Mouse (Mus musculus) embryonic facial prominence, embryonic 15.5 days (tissue): ENCODE results near the gene Ak2. TPM values are rescaled to one million over a fixed set of nuclear protein-coding genes. Genes with fewer than 3 reads are reported as not detected.

Source experiments
- ATAC-seq: fragments of 200-750 bp; cut with Nextera tagmentation; 2 replicates; pipeline ENCODE4 v1.8.0; 2017; ENCODE audit warnings: low read depth, moderate TSS enrichment; ENCODE audit not compliant: insufficient number of reproducible peaks, low FRiP score, low TSS enrichment
- H3K27ac ChIP-seq: fragments of 300-500 bp; sonication (generic); replicated peaks from 2 replicates; pipeline ENCODE4 v1.5.1; 2015; ENCODE audit warnings: mild to moderate bottlenecking, inconsistent platforms
- H3K27me3 ChIP-seq: fragments of 300-500 bp; sonication (generic); 2 replicates; pipeline ENCODE4 v1.6.1; 2015; ENCODE audit warnings: inconsistent platforms
- H3K36me3 ChIP-seq: fragments of 300-500 bp; sonication (generic); 2 replicates; pipeline ENCODE4 v1.6.1; 2015; ENCODE audit warnings: mild to moderate bottlenecking, inconsistent platforms
- H3K4me1 ChIP-seq: fragments of 300-500 bp; sonication (generic); 2 replicates; pipeline ENCODE4 v1.6.1; 2015; ENCODE audit warnings: inconsistent platforms
- H3K4me2 ChIP-seq: fragments of 300-500 bp; sonication (generic); replicated peaks from 2 replicates; pipeline ENCODE4 v1.6.1; 2015; ENCODE audit warnings: mild to moderate bottlenecking, inconsistent platforms
- H3K4me3 ChIP-seq: fragments of 300-500 bp; sonication (generic); replicated peaks from 2 replicates; pipeline ENCODE4 v1.5.1; 2015; ENCODE audit warnings: mild to moderate bottlenecking, inconsistent platforms
- H3K9ac ChIP-seq: fragments of 300-500 bp; sonication (generic); 2 replicates; pipeline ENCODE4 v1.6.1; 2015; ENCODE audit warnings: inconsistent platforms
- H3K9me3 ChIP-seq: fragments of 300-500 bp; sonication (generic); replicated peaks from 2 replicates; pipeline ENCODE4 v1.6.1; 2016; ENCODE audit warnings: inconsistent platforms
- WGBS: fragments of 180-500 bp; shearing (Covaris S2); methylation state at CpG from one replicate; pipeline ENCODE4 v1.1.7; 2015; 5-methylcytosine and 5-hydroxymethylcytosine counted together
- polyA plus RNA-seq: library from polyadenylated mRNA; unstranded; fragments of >200 nt; fragmentation: Nextera tagmentation; extraction: Ambion mirVana; gene quantifications from 2 replicates; pipeline ENCODE4 v1.2.1, GENCODE M21; 2015

Ak2 gene
- polyA plus RNA-seq, 1 experiment from 2014 or later, result 196 TPM

DNA sequence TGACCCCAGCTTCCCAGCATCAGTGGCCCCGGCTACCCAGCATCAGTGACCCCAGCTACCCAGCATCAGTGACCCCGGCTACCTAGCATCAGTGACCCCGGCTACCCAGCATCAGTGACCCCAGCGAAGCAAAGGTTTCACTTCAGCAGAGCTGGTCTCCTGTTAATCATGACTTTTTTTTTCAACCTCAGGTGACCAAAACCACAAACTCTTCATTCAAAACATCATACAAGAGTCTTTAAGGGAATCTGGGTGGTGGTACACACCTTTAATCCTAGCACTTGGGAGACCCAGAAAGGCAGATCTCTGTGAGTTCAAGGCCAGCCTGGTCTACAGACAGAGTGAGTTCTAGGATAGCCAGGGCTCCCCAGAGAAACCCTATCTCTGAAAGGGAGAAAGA, 39.0 kb downstream of the Ak2 start:
- H3K9ac ChIP-seq, result no peak overlapping the region
- H3K4me1 ChIP-seq, result peaks cover 31% of the 10 kb centered on the region
- H3K4me2 ChIP-seq, result no peak overlapping the region
- WGBS, result 91% methylated on average over 4 of the region's 4 CpGs
- ATAC-seq, result no peak
- no peak overlapping the region for H3K27ac ChIP-seq
- no peaks in the 10 kb centered on the region for H3K27me3 ChIP-seq
- H3K4me3 ChIP-seq, result no peak overlapping the region
- no peaks in the 10 kb centered on the region for H3K36me3 ChIP-seq
- no peaks in the 10 kb centered on the region for H3K9me3 ChIP-seq

DNA sequence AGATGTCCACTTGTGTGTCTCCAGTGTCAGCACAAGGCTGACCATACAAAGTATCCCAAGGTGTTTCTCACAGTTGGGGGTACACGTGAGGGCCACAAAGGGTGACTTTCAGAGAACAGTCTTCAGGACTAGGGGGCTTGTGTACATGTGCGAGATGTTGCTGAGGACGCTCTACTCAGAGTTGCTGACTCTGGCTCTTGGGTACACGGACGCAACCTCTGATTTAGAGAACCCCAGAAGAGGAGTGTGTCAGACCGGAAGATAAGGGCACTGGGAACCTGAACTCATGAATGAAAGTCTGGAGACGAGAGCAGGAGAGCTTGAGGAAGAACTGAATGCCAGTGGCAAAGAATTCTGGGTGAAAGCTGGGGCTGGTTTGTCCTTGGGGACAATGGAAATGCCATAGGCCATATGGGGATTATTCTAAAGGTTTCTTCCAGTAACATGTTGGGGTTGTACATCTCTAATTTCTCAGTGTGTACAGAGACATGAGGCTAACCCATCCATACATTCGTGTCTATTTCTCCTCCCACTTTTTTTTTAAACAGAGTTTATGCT, 39.7 kb downstream of the Ak2 start:
- Histone ChIP-seq H3K9ac (no peak overlapping the region), H3K4me1 (peaks cover 36% of the 10 kb centered on the region), H3K4me2 (no peak overlapping the region), H3K27ac (no peak overlapping the region), H3K27me3 (no peaks in the 10 kb centered on the region), H3K4me3 (no peak overlapping the region), H3K9me3 (no peaks in the 10 kb centered on the region), H3K36me3 (no peaks in the 10 kb centered on the region)
- WGBS, result 83% methylated on average over 8 of the region's 8 CpGs
- ATAC-seq, result no peak

DNA sequence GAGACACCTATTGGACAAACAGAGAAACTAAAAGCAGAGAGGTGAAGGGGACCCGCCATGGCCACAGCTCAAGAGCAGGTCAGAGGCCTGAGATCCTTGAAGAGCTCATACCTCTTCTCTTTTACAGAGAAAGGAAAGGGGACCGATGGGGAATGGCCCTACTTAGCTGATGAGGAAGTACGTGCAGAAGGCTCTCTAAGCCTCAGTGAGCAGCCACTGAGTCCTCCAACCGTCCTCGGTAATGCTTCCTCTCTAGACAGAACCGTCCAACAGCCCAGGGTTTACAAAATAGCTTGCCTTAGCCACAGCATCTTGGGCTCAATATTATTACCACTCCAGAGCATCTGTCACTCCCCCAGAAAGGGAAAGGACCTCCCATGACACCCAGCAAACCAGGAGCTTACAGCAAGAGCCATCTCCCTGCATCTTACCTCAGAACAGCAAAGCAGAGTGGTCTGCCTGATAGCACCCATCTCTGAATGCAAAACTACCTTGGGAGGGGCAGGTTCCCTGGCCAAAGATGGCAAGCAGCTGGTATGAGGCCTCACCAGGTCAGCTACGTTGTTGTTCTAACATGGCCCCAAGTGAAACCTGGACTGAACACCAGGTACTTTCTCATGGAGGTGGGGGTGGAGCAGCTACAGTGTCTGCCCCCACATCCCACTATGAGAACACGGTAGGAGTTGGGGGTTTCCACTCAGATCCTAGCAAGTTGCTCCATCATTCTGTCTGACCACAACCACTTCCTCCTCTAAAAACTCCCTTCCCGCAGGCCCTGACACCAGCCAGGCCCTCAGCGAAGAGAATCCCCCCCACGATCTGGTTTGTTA, 40.6 kb downstream of the Ak2 start:
- Histone ChIP-seq H3K4me1 (peaks cover 36% of the 10 kb centered on the region), H3K36me3 (no peaks in the 10 kb centered on the region), H3K4me3 (no peak overlapping the region), H3K9ac (no peak overlapping the region), H3K27ac (peak overlapping the region; percentile 85), H3K9me3 (no peaks in the 10 kb centered on the region), H3K4me2 (peak overlapping the region; percentile 36; the same call in 1 of the 2 replicates), H3K27me3 (no peaks in the 10 kb centered on the region)
- 61% methylated on average over 11 of the region's 11 CpGs for WGBS
- 0 out of 2 replicates have a peak, but pooled peaks have one; percentile 26 for ATAC-seq

DNA sequence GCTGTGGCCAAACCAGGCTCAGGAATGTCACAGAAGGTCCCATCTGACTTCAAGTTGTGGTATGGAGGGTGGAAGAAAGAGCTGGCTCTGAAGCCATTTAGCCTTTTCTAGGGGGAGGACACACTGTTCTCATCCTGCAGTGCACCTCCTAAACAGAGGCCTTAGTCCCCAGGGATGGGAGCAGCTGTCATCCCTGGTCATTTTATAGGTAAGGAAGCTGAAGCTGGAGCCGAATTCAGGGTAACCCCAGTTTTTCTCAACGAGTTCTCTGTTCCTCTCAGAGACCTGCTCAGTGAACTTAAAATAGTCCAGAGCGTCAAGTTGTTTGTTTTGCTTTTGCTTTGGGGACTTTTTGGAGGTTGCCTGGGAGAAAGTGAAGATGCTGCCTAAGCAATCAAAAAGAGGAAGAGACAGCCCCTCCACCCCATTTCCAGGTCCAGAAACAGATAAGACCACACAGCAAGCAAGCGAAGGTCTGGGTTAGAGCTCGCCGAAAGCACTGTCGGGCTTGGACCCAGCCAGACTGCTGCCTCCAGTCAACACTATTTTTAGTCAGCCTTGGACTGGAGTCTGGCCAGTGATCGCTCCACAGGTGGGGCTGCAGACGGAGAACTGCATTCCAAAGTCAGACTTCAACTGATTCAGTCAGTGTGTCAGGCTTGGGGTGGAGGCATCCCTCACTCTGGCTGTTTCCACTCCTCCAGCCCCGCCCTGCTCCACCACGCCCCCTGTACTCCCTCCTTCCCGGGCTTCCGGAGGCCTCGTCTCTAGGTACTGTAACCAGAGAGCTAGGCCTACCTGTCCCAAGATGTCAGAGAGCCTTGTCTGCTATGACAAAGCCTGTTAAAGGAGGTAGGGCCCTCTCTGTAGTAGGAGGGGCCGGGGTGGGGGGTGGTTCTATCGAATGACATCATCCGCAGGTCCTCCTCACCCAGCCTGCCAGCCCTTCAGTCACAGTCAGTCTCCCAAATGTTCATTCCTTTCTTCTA, 41.5 kb downstream of the Ak2 start:
- peak overlapping the region; percentile 85 for H3K27ac ChIP-seq
- H3K36me3 ChIP-seq, result no peaks in the 10 kb centered on the region
- peak overlapping the region; percentile 36 for H3K4me2 ChIP-seq
- H3K9ac ChIP-seq, result no peak overlapping the region
- no peaks in the 10 kb centered on the region for H3K27me3 ChIP-seq
- ATAC-seq, result peak; percentile 88
- H3K9me3 ChIP-seq, result no peaks in the 10 kb centered on the region
- H3K4me1 ChIP-seq, result peaks cover 36% of the 10 kb centered on the region
- peak overlapping the region; percentile 10 for H3K4me3 ChIP-seq
- 13% methylated on average over 17 of the region's 17 CpGs for WGBS

DNA sequence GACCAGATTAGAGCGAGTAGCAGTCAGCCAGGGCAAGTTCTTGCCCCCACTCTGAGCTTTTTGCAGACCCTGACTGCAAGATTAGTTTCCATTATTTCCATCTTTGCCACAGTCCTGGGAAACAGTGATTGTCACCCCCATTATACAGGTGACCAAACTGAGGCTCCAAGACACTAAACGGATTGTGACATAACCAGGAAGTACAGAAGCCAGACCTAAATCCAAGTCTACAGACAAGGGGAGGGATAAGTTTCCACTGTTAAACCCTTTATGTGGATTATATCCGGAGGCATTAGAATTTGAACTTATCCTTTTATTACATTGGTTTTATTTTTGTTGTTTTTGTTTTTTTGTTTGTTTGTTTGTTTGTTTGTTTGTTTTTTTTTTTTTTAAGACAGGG, 42.5 kb downstream of the Ak2 start:
- no peak overlapping the region for H3K4me2 ChIP-seq
- no peaks in the 10 kb centered on the region for H3K36me3 ChIP-seq
- H3K4me1 ChIP-seq, result peaks cover 36% of the 10 kb centered on the region
- H3K27me3 ChIP-seq, result no peaks in the 10 kb centered on the region
- H3K9ac ChIP-seq, result no peak overlapping the region
- H3K27ac ChIP-seq, result peak overlapping the region; percentile 85
- H3K9me3 ChIP-seq, result no peaks in the 10 kb centered on the region
- WGBS, result 89% methylated on average over 3 of the region's 3 CpGs
- ATAC-seq, result no peak
- H3K4me3 ChIP-seq, result no peak overlapping the region

DNA sequence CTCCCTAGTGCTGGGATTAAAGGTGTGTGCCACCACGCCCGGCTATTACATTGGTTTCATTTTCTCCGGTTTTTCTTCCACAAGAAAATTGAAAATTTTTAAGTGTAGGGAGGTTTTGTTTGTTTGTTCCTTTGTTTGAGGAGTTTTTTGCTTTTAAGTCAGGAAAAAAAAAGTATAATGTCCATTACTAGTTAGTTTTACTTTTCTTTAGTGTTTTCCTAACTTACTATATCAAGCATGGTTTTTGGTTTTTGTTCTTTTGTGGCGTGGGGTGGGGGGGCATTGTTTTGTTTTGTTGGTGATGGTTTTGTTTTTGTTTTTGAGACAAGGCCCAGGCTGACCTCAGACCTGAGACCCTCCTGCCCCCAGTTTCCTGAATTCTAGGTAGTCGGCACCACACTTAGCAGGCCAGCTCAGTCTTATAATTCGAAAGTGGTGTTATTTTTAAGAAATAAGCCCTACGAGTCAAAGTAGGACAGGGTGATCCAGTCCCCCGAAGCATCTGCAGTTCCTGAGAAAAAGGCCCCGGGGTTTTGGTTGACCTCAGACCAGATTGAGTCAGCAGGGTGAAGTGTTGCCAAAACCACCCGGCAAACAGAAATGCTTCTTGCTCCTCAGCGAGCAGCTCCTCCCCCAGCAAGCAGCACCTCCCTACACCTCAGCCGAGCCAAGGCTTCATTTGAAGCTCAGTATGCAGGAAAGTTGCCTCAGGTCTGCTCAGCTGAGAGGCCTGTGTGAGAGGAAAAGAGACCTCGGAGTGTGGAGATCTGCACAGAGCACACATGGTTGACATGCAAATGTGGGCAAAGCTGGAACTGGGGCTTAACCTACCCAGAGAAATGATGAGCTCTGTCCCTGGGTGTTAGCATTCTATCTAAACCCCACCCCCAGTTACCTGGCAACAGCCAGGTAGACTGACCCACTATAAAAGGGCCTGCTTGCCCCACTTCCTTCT, 43.2 kb downstream of the Ak2 start:
- Histone ChIP-seq H3K4me1 (peaks cover 36% of the 10 kb centered on the region), H3K36me3 (no peaks in the 10 kb centered on the region), H3K9me3 (no peaks in the 10 kb centered on the region), H3K9ac (no peak overlapping the region), H3K4me2 (0 out of 2 replicates have a peak overlapping the region, but pooled peaks have one; percentile 2), H3K27ac (peak overlapping the region; percentile 83), H3K27me3 (no peaks in the 10 kb centered on the region), H3K4me3 (no peak overlapping the region)
- 35% methylated on average over 13 of the region's 13 CpGs for WGBS
- ATAC-seq, result 0 out of 2 replicates have a peak, but pooled peaks have one; percentile 41

DNA sequence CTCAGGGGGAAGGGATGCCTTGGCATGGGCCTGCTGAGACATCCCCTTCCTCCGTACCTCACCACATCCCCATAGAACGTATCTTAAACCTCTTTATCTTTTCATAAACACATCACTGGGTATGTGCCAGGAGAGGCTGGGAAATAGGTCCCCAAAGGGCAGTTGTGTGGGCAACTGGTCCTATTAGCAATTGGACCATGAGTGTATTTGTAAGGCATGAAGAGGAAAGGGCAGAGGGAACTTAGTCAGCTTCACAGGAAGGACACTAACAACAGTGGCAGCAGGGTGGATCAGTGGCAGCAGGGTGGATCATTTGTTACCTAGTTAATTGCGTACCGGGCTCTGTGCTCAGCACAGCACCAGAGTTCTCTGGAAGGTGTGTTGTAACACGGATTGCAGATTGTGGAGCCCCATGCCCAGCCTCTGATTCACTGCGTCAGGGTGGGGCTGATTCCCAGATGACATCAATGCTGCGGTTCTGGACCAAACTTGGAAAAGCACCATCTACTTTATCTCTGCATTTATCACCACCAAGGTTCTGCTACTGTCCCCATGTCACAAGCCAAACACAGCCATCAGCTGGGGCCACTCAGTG, 44.2 kb downstream of the Ak2 start:
- Histone ChIP-seq H3K4me3 (no peak overlapping the region), H3K4me1 (peaks cover 40% of the 10 kb centered on the region), H3K27me3 (no peaks in the 10 kb centered on the region), H3K27ac (peak overlapping the region; percentile 83), H3K4me2 (no peak overlapping the region), H3K9ac (no peak overlapping the region), H3K36me3 (no peaks in the 10 kb centered on the region), H3K9me3 (no peaks in the 10 kb centered on the region)
- 53% methylated on average over 7 of the region's 7 CpGs for WGBS
- no peak for ATAC-seq

DNA sequence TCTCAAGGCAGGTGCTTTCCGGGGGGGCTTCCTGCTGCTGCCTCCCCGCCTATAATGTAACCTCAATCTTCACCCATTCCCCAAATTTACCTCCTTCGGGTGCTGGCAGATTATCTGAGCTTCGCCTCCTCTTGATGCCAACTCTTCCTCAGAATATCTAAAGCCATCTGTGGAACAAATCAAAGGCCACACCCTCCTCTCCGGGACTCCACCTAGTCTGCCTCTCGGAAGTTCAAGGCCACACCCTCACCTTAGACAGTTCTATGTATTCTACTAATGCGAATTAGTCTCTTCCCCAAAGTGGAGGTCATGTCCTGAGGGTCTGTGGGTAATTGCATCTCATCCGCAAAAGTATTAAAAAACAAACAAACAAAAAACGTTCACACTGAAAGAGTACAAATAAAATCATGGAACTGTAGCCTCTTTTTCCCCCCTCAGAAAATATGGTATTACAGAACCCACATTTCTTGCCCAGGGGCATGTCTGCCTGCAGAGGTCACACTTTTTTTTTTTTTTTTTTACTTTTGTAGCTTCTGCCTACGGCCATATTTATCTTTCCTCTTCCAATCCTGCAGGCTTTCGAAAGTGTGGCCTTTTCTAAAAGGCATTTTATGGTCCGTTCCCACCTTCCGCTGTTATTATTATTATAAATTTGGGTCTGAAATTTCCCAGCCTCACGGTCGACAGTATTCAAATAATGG, 56.1 kb downstream of the Ak2 start:
- H3K4me2 ChIP-seq, result peak overlapping the region; percentile 93
- ATAC-seq, result no peak
- H3K9me3 ChIP-seq, result no peaks in the 10 kb centered on the region
- H3K36me3 ChIP-seq, result no peaks in the 10 kb centered on the region
- peaks cover 14% of the 10 kb centered on the region for H3K4me1 ChIP-seq
- no peak overlapping the region for H3K27ac ChIP-seq
- H3K9ac ChIP-seq, result no peak overlapping the region
- H3K4me3 ChIP-seq, result peak overlapping the region; percentile 48
- 13% methylated on average over 15 of the region's 15 CpGs for WGBS
- H3K27me3 ChIP-seq, result peaks cover 27% of the 10 kb centered on the region

DNA sequence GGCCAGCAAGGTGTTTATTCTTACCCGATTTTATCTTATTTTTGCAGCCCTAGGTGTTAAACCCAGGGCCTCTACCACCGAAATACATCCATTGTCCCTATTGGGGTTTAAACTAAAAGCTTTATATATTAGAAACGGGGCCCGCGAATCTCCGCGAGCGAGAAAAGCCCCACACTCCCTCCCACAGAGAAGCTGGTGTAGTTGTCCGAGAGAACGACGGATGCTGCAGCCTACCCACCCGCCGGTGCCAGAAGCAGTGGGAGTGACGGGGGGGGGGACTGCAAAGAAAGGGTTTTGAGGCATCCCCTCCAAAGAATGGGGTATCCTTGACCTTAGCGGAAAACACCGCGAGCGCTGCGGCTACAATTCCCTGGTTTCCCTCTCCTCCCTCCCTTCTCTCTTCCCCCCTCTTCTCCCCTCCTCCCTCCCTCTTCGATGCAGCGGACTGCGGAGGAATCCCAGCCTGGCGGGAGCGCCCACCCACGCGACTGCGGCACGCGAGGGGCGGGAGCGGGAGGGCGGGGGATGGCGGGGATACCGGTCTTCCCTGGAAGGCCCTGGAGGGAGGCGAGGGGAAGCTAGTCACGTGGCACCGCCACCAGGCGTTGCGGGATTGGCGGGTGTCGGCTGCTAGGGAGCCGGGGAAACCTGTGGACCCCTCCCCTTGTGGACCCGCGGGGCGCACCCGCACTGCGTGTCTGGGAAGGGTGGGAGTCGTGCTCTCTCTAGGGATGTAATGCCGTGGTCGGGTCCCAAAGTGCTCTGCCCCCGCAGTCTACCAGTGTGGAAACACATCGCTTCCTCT, 56.9 kb downstream of the Ak2 start:
- Histone ChIP-seq H3K9me3 (no peaks in the 10 kb centered on the region), H3K4me1 (peaks cover 14% of the 10 kb centered on the region), H3K27ac (peak overlapping the region; percentile 18; the same call in 1 of the 2 replicates), H3K9ac (peak overlapping the region; percentile 18), H3K36me3 (no peaks in the 10 kb centered on the region), H3K4me2 (peak overlapping the region; percentile 93), H3K4me3 (peak overlapping the region; percentile 48), H3K27me3 (peaks cover 27% of the 10 kb centered on the region)
- ATAC-seq, result peak; percentile 88
- WGBS, result under 1% methylated on average over 48 of the region's 52 CpGs
